Mouse (Mus musculus): ENCODE measurements around the gene Fmnl2.

- TF ChIP-seq CTCF (IDR thresholded peaks at IDR 0.05; ENCODE audit: extremely low read depth, insufficient read length, insufficient replicate concordance, low read depth, low read length) (no peak), POLR2A (IDR thresholded peaks at IDR 0.05; ENCODE audit: low read depth, low read length) (no peak)
Observed at GRCm38 (mm10) chr2:52872636-52873035, 15.0 kb downstream of the Fmnl2 start.
